In the genomic region with DNA sequence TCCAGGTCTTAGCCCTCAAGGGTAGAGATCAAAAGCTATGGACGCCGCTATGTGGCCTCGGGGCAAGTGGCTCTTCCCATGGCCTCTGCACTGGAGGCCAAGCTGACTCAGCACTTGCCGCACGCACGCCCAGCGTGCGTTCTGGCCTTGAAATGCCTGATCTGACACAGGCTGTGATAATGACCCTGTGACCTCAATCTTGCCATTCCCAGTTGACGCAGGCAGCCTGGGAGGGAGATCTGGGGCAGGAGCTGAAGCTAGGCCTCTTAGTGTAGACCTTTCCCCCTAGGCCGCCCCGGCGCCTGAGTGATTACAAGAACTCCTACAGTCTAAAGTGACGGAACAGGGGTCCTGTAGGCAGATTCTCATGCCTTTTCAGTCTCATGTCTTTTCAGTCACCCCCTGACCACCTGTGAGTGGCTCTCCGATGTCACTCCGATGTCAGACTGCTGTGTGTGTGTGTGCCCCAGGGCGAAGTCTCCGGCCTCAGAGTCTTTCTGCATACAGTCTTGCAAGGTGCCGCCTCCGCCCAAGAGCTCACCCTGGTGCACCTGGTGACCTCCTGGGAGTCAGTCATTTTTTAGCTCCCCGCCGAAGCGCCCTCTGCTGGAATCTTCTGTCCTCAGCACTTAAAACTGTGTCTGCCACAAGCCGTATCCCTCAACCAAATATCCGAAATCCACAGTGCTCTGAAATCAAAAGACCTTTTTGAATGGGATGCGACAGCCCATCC, we compare ENCODE assay signal across 10 mouse cellular contexts. TPM values are rescaled to one million over a fixed set of nuclear protein-coding genes. Genes with fewer than 3 reads are reported as not detected.
DNase-seq lines count a peak whose midpoint lies in the region; ATAC-seq and TF ChIP-seq lines count a peak whose summit lies in the region.
"Had no signal": no experiment of that assay in that cellular context is flagged by ENCODE, and none has a peak within 500 bp of the region (broad histone marks: within the 10 kb centered on the region; RNA-seq: fewer than 3 reads in every experiment).

No protein-coding gene starts in this region.

- no peaks in the 10 kb centered on the region for H3K79me2 ChIP-seq in MEL (ENCODE audit: control insufficient read depth, insufficient read depth, low read length, poor library complexity)
- H3K79me2 ChIP-seq in liver, adult 2 months (ENCODE audit: control insufficient read depth, insufficient read depth, low read length): no peaks in the 10 kb centered on the region

- 25% methylated on average over 25 of the region's 25 CpGs for WGBS in hindbrain, embryonic 10.5 days
- 31% methylated on average over 25 of the region's 25 CpGs for whole genome bisulfite sequencing in hindbrain, embryonic 14.5 days
- WGBS in liver, adult 2 months: 33% methylated on average over 25 of the region's 25 CpGs

- H3K4me3 ChIP-seq in hindbrain, embryonic 10.5 days: no peak overlapping the region
- no peak overlapping the region for H3K4me3 ChIP-seq in hindbrain, embryonic 14.5 days (replicated peaks; ENCODE audit: low read length)
- no peak overlapping the region for H3K4me3 ChIP-seq in MEL (ENCODE audit: control insufficient read depth in 1 of 2, insufficient read depth in 1 of 2, low read depth in 2 of 2, low read length in 2 of 2)
- H3K4me3 ChIP-seq in liver, adult 2 months (ENCODE audit: insufficient read depth, low read depth, low read length): no peak overlapping the region

- no peak for TF ChIP-seq POLR2A in MEL (IDR thresholded peaks at IDR 0.05; ENCODE audit: control insufficient read depth in 1 of 2, insufficient read depth in 1 of 2, low read depth in 1 of 2, low read length in 2 of 2, poor library complexity in 1 of 2)
- TF ChIP-seq POLR2A in liver, adult 2 months (IDR thresholded peaks at IDR 0.05; ENCODE audit: extremely low read depth, insufficient read depth, low read length): no peak

- peaks cover 43% of the 10 kb centered on the region for H3K4me1 ChIP-seq in hindbrain, embryonic 10.5 days (replicated peaks)
- no peaks in the 10 kb centered on the region for H3K4me1 ChIP-seq in hindbrain, embryonic 14.5 days (replicated peaks; ENCODE audit: control insufficient read depth, insufficient read depth, low read length)
- H3K4me1 ChIP-seq in MEL (ENCODE audit: control insufficient read depth in 1 of 2, insufficient read depth in 2 of 2, low read length in 2 of 2): no peaks in the 10 kb centered on the region
- H3K4me1 ChIP-seq in liver, adult 2 months (ENCODE audit: control insufficient read depth, insufficient read depth, low read length): peaks cover 5% of the 10 kb centered on the region

- H3K4me2 ChIP-seq in hindbrain, embryonic 14.5 days (replicated peaks): no peak overlapping the region

- no peaks in the 10 kb centered on the region for H3K9me3 ChIP-seq in hindbrain, embryonic 10.5 days
- H3K9me3 ChIP-seq in hindbrain, embryonic 14.5 days (ENCODE audit: control insufficient read depth, low read length): no peaks in the 10 kb centered on the region
- no peaks in the 10 kb centered on the region for H3K9me3 ChIP-seq in MEL (replicated peaks; ENCODE audit: insufficient read depth, low read length)

- no peak for TF ChIP-seq RAD21 in MEL (IDR thresholded peaks at IDR 0.05; ENCODE audit: low read depth, low read length)

- H3K36me3 ChIP-seq in hindbrain, embryonic 10.5 days: no peaks in the 10 kb centered on the region
- no peaks in the 10 kb centered on the region for H3K36me3 ChIP-seq in hindbrain, embryonic 14.5 days (replicated peaks; ENCODE audit: control insufficient read depth, insufficient read depth)
- H3K36me3 ChIP-seq in MEL (ENCODE audit: control insufficient read depth in 1 of 2, insufficient read depth in 2 of 2, low read length in 2 of 2): no peaks in the 10 kb centered on the region
- H3K36me3 ChIP-seq in liver, adult 2 months (ENCODE audit: control insufficient read depth, insufficient read depth, low read length): no peaks in the 10 kb centered on the region

- TF ChIP-seq EP300 in MEL (IDR thresholded peaks at IDR 0.05; ENCODE audit: low read depth in 1 of 2, low read length in 2 of 2): no peak

- H3K27ac ChIP-seq in hindbrain, embryonic 10.5 days: no peak overlapping the region; the same call in 1 of the 2 replicates
- H3K27ac ChIP-seq in hindbrain, embryonic 14.5 days: no peak overlapping the region
- no peak overlapping the region for H3K27ac ChIP-seq in MEL (ENCODE audit: control insufficient read depth, low read depth, low read length)
- peak overlapping the region; percentile 83 for H3K27ac ChIP-seq in liver, adult 2 months (replicated peaks; ENCODE audit: insufficient read depth, low read depth, low read length)

- peaks cover 16% of the 10 kb centered on the region for H3K27me3 ChIP-seq in hindbrain, embryonic 10.5 days (ENCODE audit: insufficient read depth, poor library complexity, severe bottlenecking)
- 0 out of 2 replicates have a peak, but pooled peaks cover 3% of the 10 kb centered on the region for H3K27me3 ChIP-seq in hindbrain, embryonic 14.5 days (ENCODE audit: control insufficient read depth, insufficient read depth, low read length)
- no peaks in the 10 kb centered on the region for H3K27me3 ChIP-seq in MEL (ENCODE audit: control insufficient read depth in 1 of 2, insufficient read depth in 2 of 2, low read length in 2 of 2)
- H3K27me3 ChIP-seq in liver, adult 2 months (ENCODE audit: control insufficient read depth, insufficient read depth, low read length): no peaks in the 10 kb centered on the region

- ATAC-seq in hindbrain, embryonic 14.5 days (ENCODE audit: low FRiP score): no peak
- ATAC-seq in inflammation-experienced regulatory T-cells, adult 6 months: no peak
- ATAC-seq in activated CD4-positive, CD25-positive, alpha-beta regulatory T cell, adult 4 months: no peak

- peak; percentile 71 for DNase-seq in hindbrain, embryonic 10.5 days (ENCODE audit: low spot score)
- no peak for DNase-seq in hindbrain, embryonic 14.5 days (ENCODE audit: low spot score)
- DNase-seq in MEL (ENCODE audit: low read depth, low spot score): peak; percentile 54
- DNase-seq in brain, adult 2 months (ENCODE audit: low read depth, low spot score): peak; percentile 28
- DNase-seq in liver, adult 2 months (ENCODE audit: extremely low read depth, low read depth, low spot score): peak; percentile 96
- peak; percentile 73 for DNase-seq in testis, postnatal 10 days (ENCODE audit: low spot score)

- TF ChIP-seq CTCF in MEL (IDR thresholded peaks at IDR 0.05 in 2 of 3, conservative IDR thresholded peaks at IDR 0.05 in 1 of 3; ENCODE audit: control insufficient read depth in 1 of 3, insufficient read depth in 1 of 3, low read depth in 2 of 3, low read length in 3 of 3, poor library complexity in 1 of 3, severe bottlenecking in 1 of 3): peak; percentile 64 to 81 (median 73)
- peak; percentile 71 for TF ChIP-seq CTCF in liver, adult 2 months (IDR thresholded peaks at IDR 0.05; ENCODE audit: low read depth, low read length)

- H3K9ac ChIP-seq in hindbrain, embryonic 14.5 days: no peak overlapping the region
- no peak overlapping the region for H3K9ac ChIP-seq in MEL (ENCODE audit: control insufficient read depth, low read depth, low read length, poor library complexity, severe bottlenecking)
- H3K9ac ChIP-seq in liver, adult 2 months (ENCODE audit: low read depth, low read length): peak overlapping the region; percentile 24; the same call in 1 of the 2 replicates

TF ChIP-seq in MEL, 35 proteins besides CTCF, POLR2A, EP300 and RAD21 (continues in another document):
- peak; percentile 42 for TF ChIP-seq SMC3 (IDR thresholded peaks at IDR 0.05; ENCODE audit: low read depth, low read length)

RNA-seq across cellular contexts. Expression of gene Meox1, which starts 34.0 kb away (rescaled TPM):
- 0.81 and 1.6 TPM in 2 replicates for polyA plus RNA-seq in hindbrain, embryonic 10.5 days (2016; fragmentation: Nextera tagmentation; extraction: Ambion mirVana)
- 0.63 and 0.90 TPM in 2 replicates for polyA plus RNA-seq in hindbrain, embryonic 14.5 days (2014; fragmentation: Nextera tagmentation; extraction: Ambion mirVana)
- not detected in 2 replicates for total RNA-seq in MEL (2012; rRNA removed)
- polyA plus RNA-seq in MEL (2012; ENCODE audit: insufficient read depth in 1 of 2, insufficient read length in 2 of 2, low read depth in 1 of 2, low replicate concordance in 2 of 2, missing spikeins in 1 of 2): not detected
- 0.07 TPM in 1 of 2 replicates, not detected in the other for total RNA-seq in liver, adult 2 months (2014; rRNA removed)
- 0.05 TPM in 1 of 2 replicates, not detected in the other for polyA plus RNA-seq in liver, adult 2 months (2012; rRNA removed)
- not detected for polyA plus RNA-seq in inflammation-experienced regulatory T-cells, adult 6 months (2017; shearing (Covaris generic))
- not detected for polyA plus RNA-seq in activated CD4-positive, CD25-positive, alpha-beta regulatory T cell, adult 4 months (2017; shearing (Covaris generic))

RNA-seq across cellular contexts. Expression of gene Sost, which starts 38.6 kb away (rescaled TPM):
- 1.1 and 1.3 TPM in 2 replicates for polyA plus RNA-seq in hindbrain, embryonic 10.5 days (2016; fragmentation: Nextera tagmentation; extraction: Ambion mirVana)
- not detected in 2 replicates for polyA plus RNA-seq in hindbrain, embryonic 14.5 days (2014; fragmentation: Nextera tagmentation; extraction: Ambion mirVana)
- not detected in 2 replicates for total RNA-seq in MEL (2012; rRNA removed)
- not detected for polyA plus RNA-seq in MEL (2012; ENCODE audit: insufficient read depth in 1 of 2, insufficient read length in 2 of 2, low read depth in 1 of 2, low replicate concordance in 2 of 2, missing spikeins in 1 of 2)
- total RNA-seq in liver, adult 2 months (2014; rRNA removed): not detected in 2 replicates
- 0.04 and 0.10 TPM in 2 replicates for polyA plus RNA-seq in liver, adult 2 months (2012; rRNA removed)
- not detected for polyA plus RNA-seq in inflammation-experienced regulatory T-cells, adult 6 months (2017; shearing (Covaris generic))
- not detected for polyA plus RNA-seq in activated CD4-positive, CD25-positive, alpha-beta regulatory T cell, adult 4 months (2017; shearing (Covaris generic))
- polyA plus RNA-seq: liver, embryonic 16.5 days; stomach, embryonic 16.5 days had no signal

RNA-seq across cellular contexts. Expression of gene Cfap97d1, which starts 55.9 kb away (rescaled TPM):
- polyA plus RNA-seq in hindbrain, embryonic 10.5 days (2016; fragmentation: Nextera tagmentation; extraction: Ambion mirVana): not detected in 2 replicates
- polyA plus RNA-seq in hindbrain, embryonic 14.5 days (2014; fragmentation: Nextera tagmentation; extraction: Ambion mirVana): not detected in 2 replicates
- not detected in 2 replicates for total RNA-seq in MEL (2012; rRNA removed)
- not detected for polyA plus RNA-seq in MEL (2012; ENCODE audit: insufficient read depth in 1 of 2, insufficient read length in 2 of 2, low read depth in 1 of 2, low replicate concordance in 2 of 2, missing spikeins in 1 of 2)
- total RNA-seq in liver, adult 2 months (2014; rRNA removed): not detected in 2 replicates
- polyA plus RNA-seq in liver, adult 2 months (2012; rRNA removed): not detected in 2 replicates
- not detected for polyA plus RNA-seq in inflammation-experienced regulatory T-cells, adult 6 months (2017; shearing (Covaris generic))
- not detected for polyA plus RNA-seq in activated CD4-positive, CD25-positive, alpha-beta regulatory T cell, adult 4 months (2017; shearing (Covaris generic))
- polyA plus RNA-seq: liver, embryonic 16.5 days; stomach, embryonic 16.5 days had no signal

RNA-seq across cellular contexts. Expression of gene Dusp3, which starts 58.6 kb away (rescaled TPM):
- 11.6 and 12.4 TPM in 2 replicates for polyA plus RNA-seq in hindbrain, embryonic 10.5 days (2016; fragmentation: Nextera tagmentation; extraction: Ambion mirVana)
- polyA plus RNA-seq in hindbrain, embryonic 14.5 days (2014; fragmentation: Nextera tagmentation; extraction: Ambion mirVana): 24.0 and 24.7 TPM in 2 replicates
- 18.4 and 18.7 TPM in 2 replicates for total RNA-seq in MEL (2012; rRNA removed)
- 10 to 100 TPM; 29.8 to 35.5 TPM for polyA plus RNA-seq in MEL (2012; ENCODE audit: insufficient read depth in 1 of 2, insufficient read length in 2 of 2, low read depth in 1 of 2, low replicate concordance in 2 of 2, missing spikeins in 1 of 2)
- 15.8 and 21.7 TPM in 2 replicates for total RNA-seq in liver, adult 2 months (2014; rRNA removed)
- polyA plus RNA-seq in liver, adult 2 months (2012; rRNA removed): 38.7 and 40.0 TPM in 2 replicates
- polyA plus RNA-seq in inflammation-experienced regulatory T-cells, adult 6 months (2017; shearing (Covaris generic)): 1 to 10 TPM; 1.1 to 4.3 (median 1.3) TPM
- 1 to 10 TPM; 1.3 to 1.9 TPM for polyA plus RNA-seq in activated CD4-positive, CD25-positive, alpha-beta regulatory T cell, adult 4 months (2017; shearing (Covaris generic))
